Mouse (Mus musculus): ENCODE measurements around the gene Lhfp.

DNA sequence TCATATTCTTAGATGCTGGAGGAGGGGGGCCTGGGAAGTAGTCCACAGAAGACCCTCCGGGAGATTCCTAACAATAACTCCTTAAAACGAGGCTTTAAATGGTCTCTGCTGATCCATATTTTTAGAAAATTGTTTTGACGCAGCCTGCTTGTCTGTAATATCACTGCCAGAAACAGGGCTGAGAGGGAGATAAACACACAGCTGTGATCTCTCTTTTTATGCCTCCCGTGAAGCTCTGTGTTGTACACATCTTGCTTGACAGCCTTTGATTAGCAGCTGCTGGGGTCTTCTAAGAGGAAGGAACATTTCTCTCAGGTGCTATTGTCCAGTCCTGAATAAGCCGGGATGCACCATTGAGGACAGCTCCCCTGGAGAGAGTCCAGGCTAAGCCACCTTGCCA lies 176.4 kb downstream of the Lhfp start:
- no peak for TF ChIP-seq CTCF (IDR thresholded peaks at IDR 0.05; ENCODE audit: control insufficient read depth, insufficient read depth, insufficient read length)
- TF ChIP-seq USF1 (IDR thresholded peaks at IDR 0.05; ENCODE audit: low read depth), result no peak

Data from C2C12 (cell line).